Mouse (Mus musculus): ENCODE data around the gene Smim20.

The Smim20 gene

DNA sequence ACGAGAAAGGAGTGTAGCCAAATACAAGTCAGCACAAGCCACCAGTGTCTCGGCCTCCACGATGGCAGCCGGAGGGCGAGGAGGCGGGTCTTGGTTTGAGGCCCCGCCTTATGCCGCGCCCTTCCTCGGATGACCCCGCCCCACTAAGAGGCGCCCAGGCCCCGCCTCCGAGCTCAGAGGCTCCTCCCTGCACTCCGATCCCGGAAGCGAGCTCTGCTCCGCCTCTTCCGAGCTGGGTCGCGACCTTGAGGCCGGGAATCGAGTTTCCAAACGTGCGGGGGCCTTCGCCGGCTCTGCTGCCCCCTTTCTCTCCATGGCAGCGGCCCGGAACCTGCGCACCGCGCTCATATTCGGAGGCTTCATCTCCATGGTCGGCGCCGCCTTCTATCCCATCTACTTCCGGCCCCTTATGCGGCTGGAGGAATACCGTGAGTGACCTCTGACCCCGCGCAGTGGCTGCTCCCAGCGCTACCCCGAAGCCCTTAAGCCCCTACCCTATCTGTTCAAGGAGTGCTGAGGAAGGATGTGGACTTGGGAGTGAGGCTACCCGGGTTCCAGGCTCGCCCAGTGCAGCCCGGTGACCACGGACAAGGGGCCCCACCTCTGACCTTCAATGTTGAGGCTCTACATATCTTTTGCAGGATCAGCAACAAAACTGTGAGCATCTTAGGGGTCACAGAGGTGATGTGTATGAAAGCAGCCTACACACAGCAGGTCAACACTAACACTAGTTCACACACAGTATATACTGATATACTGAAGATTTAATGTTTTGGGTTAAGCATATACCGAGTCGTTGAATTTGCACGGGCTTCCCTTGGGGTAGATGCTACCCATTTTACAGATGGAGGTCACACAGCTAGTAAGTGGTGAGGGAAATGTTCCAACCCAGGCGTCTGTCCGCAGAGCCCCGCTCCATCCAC lies at the start of gene Smim20:
Smim20 (plus strand) TSS at position 153 of the 923 bp plus-strand sequence.
- DNase-seq (ENCODE audit: low spot score): peak; percentile 93

DNA sequence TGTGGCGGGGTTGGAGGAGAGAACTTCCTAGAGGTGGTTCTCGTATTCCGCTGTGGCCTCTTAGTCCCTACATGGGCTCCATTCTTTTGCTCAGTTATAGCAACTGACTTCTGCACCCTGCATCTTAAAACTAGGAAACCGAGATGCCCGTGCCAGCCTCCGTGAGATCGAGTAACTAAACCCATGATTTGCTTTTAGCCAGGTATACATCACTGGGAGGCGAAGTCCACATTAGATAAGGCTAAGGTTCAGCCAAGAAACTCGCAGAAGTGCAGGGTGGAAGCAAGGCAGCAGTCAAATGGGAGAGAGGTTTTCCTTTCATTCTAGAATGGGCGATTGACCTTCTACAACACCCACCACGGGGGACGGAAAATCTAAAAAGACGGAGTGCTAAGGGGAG lies 41.4 kb upstream of the Smim20 start:
- no peak for DNase-seq (ENCODE audit: low spot score)

DNA sequence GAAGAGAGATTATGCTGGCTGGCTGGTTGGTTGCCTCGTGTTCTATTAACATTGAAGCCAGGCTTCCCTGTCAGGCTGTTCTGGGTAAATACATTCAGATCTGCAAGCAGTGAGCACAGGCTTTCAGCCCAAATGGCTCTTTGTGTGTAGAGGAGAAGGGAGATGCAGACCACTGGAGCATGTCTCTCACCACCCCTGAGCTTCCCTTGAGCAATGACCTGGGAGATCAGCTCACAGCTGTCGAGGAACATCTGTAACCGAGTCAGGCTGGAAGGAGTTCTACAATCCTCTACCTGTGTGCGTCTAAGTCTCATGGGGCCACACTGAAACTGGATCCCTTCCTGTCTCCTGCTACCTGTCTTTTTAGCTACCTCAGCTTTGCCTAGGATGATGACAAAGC lies 36.3 kb upstream of the Smim20 start:
- no peak for DNase-seq (ENCODE audit: low spot score)

DNA sequence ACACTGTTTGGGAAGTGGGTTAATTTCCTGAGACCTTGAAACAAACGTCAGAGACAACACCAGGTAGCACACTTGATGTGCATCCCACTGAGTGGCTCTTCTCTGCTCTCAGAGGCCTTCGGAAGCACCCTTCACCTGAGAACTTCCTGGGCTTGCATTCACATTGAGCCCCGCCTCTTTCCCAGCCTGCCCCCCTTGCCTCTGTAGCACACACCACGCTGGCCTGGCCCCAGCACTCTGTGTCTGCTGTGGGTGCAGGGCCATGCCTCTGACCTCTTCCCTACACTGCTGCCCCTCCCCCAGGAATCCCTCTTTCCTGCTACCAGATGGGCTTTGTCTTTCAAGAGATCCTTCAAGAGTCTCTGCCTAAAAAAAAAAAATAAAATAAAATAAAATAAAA lies 31.3 kb upstream of the Smim20 start:
- DNase-seq (ENCODE audit: low spot score): peak; percentile 66

DNA sequence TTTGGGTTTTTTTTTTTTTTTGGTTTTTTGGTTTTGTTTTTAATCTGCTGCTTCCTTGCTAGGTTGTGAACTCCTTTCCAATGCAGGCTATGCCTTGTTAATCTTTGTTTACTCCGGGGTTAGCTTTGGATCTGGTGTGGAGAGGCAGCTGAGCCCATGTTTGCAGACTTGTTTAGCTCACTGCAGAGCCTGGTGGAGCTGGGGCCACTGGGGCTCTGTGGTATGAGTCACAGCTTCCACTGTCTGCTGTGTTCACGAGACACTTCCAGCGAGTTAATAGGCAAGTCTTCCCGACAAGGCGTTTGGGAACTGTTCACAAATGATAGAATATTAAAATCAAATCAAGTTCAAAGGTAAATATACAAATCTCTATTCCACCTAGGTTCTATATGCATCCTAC lies 30.7 kb upstream of the Smim20 start:
- DNase-seq (ENCODE audit: low spot score): no peak

DNA sequence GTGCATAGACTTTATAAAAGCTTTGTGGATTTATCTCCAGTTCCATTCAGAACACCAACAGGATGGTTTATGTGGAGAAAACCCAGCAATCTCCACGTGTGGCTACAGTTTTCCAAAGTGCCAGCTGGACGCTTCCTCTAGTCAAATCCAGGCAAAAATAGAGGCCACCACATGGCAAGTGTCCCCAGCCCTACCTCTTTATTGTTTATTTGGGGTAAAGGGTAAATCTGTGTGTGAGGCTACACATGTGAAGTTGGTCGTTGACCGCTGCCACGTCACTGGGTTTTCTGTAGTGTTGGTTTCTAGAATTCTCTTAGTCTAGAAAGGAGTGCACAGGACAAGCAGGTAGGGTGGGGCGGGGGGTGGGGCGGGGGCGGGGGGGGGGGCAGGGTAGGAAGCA lies 30.1 kb upstream of the Smim20 start:
- no peak for DNase-seq (ENCODE audit: low spot score)

DNA sequence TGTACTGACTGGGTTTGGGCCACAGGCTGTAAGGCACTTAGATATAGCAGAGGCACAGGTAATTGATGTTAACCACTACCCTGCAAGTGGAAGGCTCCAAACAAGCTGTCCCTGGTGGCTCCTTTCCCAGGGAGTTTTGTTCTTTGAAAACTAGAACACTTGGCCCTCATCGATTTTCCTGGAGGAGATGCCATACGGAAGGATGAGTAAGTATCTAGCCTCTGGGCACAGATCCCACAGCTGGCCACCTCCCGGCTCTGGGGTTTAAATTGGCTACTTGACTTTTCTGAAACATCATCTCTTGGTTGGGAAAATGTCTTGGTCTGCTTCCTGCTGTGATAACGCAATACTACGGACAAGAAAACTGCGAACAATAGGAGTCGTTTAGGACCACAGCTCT lies 28.1 kb upstream of the Smim20 start:
- DNase-seq (ENCODE audit: low spot score): no peak

DNA sequence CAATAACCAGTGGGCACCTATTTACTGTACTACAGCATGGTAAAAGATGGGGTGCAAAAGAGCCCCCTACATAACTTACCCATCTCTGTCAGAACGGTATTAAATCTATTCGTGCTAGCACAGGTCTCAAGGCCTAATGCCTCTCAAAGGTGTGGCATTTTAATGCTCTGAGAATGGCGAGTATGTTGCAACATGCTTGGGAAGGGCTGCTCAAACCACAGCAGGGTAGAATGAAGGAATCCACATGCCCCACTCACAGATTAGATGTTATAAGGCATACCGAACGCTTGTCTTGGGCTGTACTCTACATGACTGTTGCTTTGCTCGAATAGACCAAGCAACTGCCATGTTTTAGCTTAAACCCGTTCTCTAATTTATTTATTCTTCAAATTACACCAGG lies 27.7 kb upstream of the Smim20 start:
- no peak for DNase-seq (ENCODE audit: low spot score)

DNA sequence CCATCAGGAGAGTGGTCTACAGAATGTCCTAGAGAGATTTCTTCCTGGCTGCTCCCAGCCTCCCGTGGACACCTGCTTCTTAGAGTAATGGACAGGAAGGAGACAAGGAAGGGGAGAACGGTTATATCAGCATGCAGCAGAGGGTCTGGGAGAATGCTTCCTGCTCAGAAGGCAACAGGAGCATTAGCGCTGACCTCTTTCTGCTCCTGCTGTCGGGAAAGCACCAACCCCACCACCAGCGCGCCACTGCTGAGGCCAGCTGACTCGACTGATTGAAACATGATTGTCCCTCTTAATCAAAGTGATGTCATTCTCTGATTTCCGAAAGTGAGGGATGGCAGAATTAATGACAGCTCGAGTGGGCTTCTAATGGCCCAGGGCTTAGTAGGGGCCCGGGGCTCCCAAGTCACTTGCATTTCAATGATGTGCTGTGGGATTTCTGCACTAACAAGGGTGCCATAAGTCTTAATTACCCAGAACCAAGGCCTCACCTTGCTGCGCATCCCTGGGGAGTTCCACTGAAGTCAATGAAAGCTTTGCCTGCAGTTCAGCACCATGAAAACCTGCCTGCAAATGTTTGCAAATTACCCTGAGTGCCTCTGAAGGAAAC lies 26.9 kb upstream of the Smim20 start:
- no peak for DNase-seq (ENCODE audit: low spot score)

DNA sequence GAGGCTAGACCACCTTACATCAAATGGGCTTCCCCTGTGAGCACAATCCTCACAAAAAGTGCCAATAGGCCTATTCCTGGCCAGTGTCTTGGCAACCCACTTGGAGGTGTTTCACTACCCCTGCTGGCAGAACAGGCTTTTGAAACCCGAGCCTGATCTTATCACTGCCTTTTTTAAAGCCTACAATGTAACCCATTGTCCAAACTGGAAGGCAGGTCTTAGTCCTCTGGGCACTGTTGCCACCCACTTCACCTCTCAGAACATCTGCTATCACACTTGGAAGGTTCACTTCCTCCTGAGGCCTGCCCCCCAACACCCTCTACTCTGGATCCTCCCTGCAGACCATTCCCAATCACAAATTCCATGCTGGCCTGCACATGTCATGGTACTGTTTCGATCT lies 25.8 kb upstream of the Smim20 start:
- DNase-seq (ENCODE audit: low spot score): no peak

DNA sequence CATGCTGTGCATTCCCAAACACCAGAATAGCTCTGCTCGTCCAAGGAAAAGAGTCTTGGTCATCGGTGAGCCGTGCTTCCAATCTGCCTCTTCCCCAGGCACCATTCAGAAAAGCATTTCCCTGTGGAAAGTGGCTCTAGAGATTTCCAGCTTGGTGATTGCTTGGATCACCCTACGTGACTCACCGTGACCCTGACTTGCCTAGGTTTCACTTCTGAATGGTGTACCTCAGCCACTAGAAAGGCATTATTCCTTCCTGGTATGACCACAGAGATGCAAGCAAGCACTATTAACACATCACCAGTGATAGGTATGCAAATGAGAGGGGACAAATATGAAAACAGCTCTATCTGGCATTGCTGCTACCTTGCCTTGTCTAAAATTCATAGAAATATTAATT lies 24.9 kb upstream of the Smim20 start:
- DNase-seq (ENCODE audit: low spot score): no peak

DNA sequence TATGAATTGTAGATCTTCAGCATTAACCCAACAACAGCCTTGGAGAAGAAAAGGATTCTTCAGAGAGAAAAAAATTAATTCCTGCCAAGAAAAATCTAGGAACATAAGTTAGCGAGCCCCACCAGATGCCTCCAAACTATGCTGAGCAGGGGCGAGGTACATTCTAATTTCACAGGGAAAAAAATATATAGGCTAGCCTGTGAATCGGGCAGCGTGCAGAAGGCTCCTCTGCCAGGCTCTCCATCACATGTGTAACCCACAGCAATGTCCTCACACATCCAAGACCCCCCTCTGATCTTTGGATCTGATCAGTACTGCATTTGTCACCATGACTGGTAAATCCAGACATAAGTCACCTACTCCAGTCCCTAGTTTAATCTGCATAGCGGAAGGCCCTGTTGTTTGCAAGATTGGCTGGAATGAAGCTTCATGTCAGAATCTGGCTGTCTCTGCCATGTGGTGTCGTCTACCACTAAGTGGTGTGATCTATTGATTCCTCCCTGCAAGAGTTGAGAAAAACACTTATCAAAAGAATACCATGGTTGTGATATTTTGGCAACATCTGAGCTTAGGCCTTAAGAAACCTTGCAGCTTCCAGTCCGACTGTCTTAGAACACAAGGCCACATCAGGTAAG lies 23.9 kb upstream of the Smim20 start:
- no peak for DNase-seq (ENCODE audit: low spot score)

DNA sequence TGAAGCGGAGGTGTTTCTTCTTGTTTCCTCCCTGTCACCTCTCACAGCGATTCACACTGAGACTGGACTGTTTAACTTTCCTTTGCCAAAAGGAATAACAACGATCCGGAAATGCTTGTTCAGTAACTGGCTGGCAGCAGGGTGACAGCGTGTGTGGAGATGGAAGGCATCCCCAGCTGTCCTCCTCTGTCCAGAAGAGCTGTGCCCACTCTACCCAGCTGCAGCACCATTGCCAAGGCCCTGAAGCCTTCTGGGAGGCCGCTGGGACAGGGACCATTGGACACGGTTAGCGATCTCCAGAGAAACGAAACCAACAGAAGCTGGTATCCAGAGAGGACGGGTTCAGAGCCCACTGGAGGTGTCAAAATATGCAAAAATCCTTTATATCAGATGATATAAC lies 22.9 kb upstream of the Smim20 start:
- no peak for DNase-seq (ENCODE audit: low spot score)

DNA sequence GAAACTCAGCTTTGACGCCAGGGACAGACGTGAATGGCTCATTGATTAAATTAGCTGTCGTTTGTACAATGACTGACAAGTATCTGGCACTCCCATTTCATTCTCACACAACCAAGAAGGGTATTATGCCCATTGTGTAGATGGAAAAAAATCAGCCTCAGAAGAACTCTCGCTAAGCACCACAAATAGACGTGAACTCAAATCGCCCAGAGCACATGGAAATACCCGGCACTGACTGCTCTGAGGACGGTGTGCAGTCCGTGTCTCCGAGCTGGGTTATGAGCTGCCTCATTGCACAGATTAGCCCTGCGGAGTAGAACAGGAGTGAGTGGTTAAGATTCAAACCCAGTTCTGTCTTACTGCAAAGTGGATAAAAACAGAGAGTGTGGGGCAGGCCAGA lies 18.4 kb upstream of the Smim20 start:
- no peak for DNase-seq (ENCODE audit: low spot score)

DNA sequence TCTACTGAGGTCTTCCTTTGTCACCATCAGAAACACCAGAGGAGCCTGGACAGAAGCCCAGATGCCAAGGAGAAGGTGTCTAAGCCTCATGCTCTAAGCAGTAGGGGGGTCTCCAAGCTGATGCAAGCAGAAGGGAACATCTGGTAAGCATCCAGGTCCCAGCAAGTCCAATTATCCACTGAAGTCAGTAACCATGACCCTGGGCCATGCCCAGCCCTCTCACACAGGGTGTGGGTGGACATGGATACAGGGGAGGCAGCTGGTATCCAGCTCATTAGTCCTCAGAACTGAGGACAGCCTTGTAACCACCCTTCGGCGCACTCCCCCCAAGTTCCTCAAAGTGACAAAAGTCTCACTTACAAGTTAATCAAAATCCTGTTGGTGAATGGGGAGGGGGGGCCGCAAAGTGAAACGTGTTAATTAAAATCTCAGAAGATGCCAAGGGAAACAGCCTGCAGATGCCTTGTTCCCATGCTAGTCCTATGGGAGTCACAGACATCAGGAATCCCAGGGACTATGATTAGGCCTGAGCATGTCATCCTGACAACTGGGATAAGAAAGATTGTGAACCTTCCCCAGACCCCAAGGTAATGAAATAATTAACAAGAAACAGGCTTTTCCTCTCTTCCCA lies 17.3 kb upstream of the Smim20 start:
- DNase-seq (ENCODE audit: low spot score): no peak

DNA sequence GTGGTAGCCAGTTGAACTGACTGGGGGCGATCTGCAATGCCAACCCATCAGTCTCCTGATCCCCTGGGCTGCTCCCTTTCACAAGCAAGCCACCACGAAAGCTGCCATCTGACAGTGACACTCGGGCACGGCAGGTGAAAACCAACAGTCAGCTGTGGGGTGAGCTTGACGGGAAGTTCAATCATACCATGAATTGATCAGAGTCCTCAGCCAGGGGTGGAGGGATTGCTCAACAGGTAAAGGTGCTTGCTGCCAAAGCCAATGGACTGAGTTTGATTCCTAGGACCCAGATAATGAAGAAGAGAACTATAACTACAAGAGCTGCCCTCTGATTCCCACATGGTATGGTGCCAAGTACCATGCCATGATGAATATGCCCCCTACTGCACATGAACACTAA lies 12.7 kb upstream of the Smim20 start:
- no peak for DNase-seq (ENCODE audit: low spot score)

DNA sequence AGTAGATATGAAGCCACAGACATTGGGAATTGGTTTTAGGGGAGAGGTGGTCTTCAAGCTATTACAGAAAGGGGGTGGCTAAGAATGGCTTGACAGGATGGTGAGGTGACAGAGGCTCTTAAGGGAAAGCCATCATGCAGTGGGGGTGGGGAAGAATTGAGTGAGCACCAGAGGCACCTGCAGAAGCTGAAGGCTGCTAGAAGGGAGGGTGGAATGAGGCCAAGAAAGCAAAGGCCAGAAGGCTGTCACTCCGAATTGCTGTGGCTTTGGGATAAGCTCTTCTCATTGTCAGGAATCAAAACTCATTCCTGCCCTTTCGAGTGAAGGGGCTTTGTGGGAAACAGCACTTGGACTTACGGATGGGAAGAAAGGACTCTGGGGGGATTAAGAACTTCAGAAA lies 12.1 kb upstream of the Smim20 start:
- no peak for DNase-seq (ENCODE audit: low spot score)

DNA sequence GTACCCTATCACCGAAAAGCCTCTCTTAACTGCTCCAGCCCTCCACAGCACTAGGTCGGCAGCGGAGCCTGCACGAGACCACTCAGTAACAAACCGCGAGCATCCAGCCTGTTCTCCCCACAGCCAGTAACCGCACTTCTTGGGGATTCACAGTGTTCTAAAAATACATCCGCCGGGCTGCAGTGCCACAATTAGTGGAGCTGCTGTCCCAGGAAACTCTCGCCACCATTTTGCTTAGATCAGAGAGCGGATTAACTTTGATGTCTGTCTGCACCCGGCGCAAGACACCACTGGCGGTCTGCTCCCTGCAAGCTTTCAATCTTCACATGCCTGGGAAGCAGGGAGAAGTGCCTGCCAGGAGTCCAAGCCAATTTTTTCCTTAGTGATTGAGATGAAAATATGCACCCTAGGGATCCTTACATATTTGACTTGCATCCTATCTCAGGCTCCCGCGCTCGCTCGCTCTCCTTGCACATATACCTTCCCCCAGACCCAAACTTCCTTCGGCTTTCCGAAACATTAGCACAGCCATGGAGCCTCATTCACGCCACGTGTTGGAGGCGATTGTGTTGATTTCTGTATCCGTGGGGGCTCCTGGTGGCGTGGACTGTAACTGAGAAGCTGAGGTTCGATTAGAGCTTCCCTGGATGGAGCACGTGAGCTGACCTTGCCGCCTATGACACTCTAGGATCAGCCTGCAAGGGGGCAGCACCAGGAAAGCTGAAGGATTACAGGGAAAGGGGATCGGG lies 8.7 kb upstream of the Smim20 start:
- DNase-seq (ENCODE audit: low spot score): peak; percentile 67

DNA sequence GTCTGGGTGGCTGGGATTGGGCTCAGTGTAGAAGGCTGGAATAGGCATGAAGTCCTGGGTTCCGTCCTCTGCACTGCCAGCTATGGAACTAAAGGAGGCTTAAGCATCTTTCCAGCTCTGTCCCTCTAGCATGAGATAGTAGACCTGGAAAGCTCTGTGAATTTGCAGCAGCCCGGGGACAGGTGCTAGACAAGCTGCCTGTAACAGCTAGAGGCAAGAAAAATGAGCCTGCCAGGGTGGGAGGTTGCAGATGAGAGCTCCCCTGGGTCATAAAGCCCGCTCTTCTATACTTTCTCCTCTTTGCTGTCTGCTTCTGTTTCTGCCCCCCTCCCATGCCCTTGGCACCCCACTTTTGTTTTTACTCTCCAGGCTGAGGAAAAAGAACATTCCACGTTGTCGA lies 7.0 kb upstream of the Smim20 start:
- no peak for DNase-seq (ENCODE audit: low spot score)

DNA sequence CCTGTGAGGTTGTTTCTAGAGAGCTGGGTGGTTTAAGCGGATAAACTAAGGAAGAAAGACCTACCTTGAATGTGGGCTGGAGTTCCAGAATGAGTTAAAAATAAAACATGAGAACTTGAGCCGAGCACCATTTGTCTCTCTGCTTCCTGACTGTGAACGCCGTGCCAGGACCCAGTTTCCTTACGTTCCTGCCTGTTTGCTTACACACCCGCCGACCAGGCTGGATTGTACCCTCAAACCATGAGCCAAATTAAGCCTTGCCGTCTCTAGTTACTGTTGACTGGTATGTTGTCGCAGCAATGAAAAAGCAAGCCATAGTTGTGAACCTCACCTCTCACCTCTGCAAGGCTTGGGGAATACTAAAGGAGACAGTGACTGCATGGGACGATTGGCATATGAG lies 4.9 kb upstream of the Smim20 start:
- DNase-seq (ENCODE audit: low spot score): no peak

DNA sequence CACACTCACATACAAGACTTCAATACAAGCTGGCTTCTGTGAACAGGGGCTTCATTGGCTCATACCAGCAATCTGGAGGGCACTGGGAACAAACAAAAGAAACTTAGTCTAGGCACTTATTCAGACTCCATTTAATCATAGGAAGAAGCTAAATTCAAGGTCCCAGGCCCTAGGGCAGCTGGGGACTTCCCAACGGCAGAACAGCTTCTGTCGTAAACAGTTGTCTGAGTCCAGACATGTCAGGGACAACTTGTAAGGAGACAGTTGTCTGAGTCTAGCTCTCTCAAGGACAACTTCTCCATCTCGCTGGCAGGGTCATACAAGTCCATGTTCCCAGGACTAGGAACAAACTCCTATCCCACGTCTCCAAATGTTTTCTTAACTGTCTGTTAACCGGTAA lies 2.8 kb upstream of the Smim20 start:
- DNase-seq (ENCODE audit: low spot score): no peak

DNA sequence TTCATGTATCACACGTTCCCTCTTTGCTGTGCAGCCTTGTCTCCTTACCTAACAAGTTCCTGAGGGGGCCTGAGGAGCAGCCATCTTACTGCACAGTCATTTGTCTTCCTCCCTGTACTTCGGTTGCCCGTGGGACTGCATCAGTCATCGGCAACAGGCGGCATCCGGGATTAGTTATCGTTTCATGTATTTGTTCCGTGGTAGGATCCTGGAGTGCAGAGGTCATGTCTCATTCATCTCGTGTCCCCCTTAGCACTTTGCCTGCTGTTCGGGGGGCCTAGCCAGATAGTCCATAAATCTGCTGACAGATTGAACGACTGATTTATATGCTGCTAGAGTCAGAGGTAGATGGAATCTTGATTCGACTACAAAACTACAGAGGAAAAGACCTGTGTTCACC lies 1.1 kb upstream of the Smim20 start:
- peak; percentile 46 for DNase-seq (ENCODE audit: low spot score)
